Mouse (Mus musculus) kidney, adult 2 months (tissue): ENCODE measurements around the gene Cdkn3.

Source experiments
- CTCF ChIP-seq: fragments of 200-500 bp; conservative IDR thresholded peaks from 2 replicates; pipeline ENCODE4 v1.5.1; 2011; ENCODE audit warnings: low read depth, mild to moderate bottlenecking, control low read depth, low read length, moderate library complexity, mixed read lengths; ENCODE audit not compliant: insufficient read depth, insufficient read length
- POLR2A ChIP-seq: fragments of 200-500 bp; IDR thresholded peaks from one replicate; pipeline ENCODE4 v1.6.1; 2011; ENCODE audit warnings: low read depth, low read length, control low read depth

- no peak for TF ChIP-seq CTCF
- TF ChIP-seq POLR2A: no peak
Observed at GRCm38 (mm10) chr14:46787454-46787786, 27.1 kb downstream of the Cdkn3 start.
